Mouse (Mus musculus) heart, adult 8-10 months (tissue): Measurements from ENCODE around the gene Lmo3. TPM values are rescaled to one million over a fixed set of nuclear protein-coding genes. Genes with fewer than 3 reads are reported as not detected.

Source experiments
- DNase-seq: peaks from one replicate; pipeline ENCODE4 v3.0.0; 2022; ENCODE audit warnings: low spot score
- total RNA-seq, 4 experiments: library from RNA; stranded (reverse); gene quantifications; 2 replicates each; pipeline ENCODE4 v1.2.4; 2022

Gene Lmo3
- under 1 TPM in 3 of 4 experiments, not detected in 1; 0.08 to 0.28 (median 0.19) TPM for total RNA-seq

DNA sequence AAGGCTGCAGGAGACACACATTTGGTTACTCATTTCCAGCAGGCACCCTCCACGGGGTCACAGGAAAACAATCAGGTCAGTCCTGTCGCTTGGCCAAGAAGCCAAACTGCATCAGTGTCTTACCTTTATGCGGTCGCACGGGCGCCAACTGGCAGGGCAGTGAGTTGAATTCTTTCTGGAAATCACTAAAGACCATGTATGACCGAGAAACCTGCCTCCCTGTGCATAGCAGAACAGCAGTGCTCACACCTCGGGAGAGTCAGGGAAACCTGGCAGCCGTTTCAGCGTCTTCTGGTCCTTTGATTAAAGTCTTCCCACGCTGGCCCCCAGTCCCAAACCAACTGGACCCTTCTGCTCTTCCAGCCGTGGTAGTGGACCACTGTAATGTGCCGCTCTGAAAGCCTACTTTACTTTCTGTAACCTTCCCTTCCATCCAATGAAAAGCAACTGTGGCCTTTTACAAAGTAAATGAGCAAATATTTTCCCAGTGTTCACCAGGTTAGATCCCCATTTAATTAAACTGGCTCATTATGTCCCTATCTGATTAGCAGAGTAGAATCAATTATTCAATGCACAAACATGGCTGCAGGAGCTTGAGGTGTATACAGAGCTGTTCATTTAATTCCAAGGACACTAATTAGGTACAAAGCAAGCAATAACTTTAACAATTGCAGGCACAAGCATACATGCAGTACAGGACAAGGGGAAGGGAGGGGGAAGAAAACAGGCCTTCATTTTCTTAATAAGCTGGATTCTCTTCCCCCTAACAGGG is at the start of gene Lmo3:
Gene Lmo3 (minus strand): TSS at position 235 of the 772 bp plus-strand sequence.
- DNase-seq = no peak

DNA sequence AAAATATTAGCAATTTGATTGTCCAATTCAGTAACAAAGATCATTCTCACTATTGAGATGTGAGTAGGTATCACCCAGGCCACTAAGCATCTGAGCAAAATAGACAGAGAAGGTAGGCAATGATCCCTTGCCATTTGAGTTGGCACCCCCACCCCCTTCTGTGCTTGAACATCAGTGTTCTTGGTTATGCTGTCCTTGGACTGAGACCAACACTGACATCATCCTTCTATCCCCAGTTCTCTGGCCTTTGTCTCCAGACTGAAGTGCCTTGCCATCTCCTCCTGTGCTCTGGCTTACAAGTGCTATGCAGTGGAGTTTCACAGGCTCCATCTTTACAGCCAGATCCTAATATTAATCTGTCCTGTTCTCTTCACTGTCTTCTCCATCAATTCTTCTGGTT is 39.0 kb upstream of the Lmo3 start:
- no peak for DNase-seq

DNA sequence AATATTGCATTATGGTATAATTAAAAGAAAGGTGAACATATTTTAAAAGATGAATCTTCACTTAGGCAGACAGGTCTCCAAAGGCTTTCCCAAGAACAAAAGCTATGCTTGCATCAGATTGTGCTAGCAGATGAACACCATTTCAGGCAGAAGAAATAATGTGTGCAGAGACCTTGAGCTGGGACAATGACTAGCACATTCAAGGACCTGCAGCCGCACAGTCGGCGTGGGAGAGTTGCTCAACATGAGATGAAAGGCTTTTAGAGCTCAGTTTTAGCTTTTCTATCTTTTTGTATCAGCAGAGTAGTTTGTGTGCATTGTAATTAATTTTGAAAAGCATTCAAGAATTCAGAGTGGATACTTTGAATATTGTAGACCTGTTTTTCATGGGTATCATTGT is 36.6 kb upstream of the Lmo3 start:
- no peak for DNase-seq

DNA sequence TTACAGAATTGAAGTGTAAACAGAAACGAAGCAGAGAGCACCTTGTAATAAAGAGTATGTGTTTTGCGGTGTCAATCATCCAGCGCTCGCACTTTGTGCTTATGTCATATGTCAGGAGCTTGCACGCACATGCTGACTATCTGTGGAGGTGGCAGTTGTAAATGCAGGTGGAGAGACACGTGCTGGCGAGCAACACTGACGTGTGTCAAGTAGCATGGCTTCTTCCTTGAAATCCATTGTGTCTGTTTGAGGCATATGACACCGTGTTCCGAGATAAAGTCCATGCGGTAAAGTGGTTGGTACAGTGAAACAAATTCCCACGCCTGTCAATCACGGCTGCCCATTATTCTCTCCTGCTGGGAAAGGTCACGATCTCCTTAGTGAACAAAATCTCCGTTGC is 15.2 kb upstream of the Lmo3 start:
- no peak for DNase-seq

DNA sequence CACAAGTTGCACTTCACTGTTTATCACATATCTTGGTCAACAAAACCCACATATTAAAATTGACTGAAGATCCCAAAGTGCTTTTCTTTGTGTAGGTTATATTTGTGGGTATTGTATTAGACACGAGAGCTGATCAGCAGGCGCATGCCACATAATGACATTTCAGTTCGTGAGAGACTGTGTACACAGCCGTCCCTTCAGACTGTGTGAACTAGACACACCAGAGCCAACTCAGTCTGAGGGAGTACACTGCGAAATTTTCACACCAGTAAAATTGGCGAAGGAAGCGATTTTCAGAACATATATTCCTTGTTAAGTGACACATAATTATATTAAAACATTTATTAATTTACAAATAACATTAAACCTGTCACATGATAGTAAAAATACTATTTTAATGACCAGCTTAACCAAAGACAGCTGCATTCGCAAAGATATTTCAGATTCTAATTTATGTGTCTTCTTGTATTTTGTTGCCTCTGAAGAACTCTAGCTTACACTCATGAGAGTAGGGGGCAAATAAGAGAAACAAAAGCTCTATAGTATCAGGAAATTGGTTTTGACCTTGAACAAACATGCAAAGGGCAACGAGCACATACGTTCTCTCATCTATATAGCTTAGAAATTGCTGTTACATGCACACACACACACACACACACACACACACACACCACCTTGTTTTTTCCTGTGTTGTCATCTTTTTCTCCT is 14.4 kb upstream of the Lmo3 start:
- no peak for DNase-seq

DNA sequence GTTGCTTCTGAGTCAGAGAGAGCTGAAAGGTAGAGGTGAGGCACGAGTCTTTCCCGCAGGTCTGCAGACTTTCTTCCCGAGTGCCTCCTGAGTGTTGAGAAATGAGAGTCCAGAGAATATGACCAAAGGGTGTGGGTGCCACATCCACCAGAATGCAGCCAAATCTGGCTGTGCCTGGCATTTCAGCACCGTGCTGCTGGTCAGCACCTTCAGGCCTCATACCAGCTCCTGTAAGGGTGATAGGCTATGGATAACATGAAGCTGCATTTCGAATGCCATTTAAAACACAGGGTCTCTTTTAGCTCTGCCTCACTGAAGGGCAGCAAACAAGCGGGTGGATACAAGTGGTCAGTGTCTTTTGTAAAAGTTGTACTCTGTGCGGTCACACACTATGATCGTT is 1.5 kb upstream of the Lmo3 start:
- DNase-seq = no peak

DNA sequence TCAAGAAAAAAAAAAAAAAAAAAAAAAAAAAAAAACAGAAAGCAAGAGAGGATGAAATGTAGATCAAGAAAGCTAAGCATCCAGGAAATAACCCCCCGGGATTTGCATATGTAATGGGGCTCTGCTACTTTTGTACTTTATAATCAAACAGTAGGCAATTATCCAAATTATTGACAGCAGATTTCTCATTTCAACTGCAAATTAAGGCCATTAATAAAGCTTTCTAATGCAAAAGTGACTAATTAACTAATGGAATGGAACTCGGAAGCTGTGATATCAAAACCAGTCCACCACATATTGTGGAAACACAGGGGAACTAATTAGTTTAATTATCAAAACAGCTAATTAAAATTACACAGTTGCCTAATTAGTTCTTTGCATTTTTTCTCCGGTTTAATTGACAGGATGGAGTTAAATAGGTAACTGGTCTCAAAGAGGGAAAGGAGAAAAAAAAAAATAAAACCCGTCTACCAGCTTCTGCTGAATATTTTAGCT is 785 bp upstream of the Lmo3 start:
- no peak for DNase-seq

DNA sequence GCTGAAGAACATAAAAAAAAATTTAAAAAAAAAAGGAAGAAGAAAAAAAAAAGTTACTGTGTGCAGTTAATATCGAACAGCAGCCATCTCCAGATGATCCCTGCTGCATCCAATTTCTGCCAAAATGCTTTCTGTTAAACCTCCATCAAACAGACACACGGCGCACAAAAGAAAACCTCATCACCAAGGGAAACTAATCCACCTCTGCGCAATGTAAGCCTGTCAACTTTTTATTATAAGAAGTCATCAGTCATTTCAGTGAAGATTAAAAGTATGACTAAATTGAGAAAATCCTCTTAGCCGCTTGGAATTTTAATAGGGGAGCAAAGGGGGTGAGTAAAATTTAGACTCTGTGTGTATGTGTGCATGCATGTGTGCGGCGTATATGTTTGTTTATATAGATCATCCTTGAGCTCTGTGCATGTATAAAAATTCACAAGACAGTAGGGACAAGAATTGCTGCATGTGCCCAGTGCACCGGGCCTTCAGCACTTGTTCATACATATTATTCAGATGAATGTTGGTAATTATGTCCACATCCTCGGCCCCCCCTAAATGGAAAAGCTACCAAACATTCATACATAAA is 1.2 kb downstream of the Lmo3 start:
- DNase-seq = no peak

DNA sequence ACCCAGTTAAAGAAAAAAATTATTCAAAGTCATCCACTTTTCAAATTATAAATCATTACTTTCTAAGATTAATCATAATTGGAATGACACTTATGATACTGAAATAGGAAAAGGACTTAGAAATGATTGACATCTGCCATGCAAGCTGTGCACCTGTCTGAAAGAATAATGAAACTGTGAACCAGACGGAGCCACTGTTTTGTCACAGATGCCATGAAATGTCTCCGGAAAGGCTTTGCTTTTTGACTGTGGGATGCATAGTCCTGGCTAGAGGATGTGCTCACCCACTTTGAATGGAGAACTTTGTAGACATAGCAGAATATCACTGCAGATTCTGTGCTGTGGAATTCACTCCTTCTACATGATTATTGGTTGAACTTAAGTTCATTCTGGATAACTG is 18.4 kb downstream of the Lmo3 start:
- DNase-seq = no peak

DNA sequence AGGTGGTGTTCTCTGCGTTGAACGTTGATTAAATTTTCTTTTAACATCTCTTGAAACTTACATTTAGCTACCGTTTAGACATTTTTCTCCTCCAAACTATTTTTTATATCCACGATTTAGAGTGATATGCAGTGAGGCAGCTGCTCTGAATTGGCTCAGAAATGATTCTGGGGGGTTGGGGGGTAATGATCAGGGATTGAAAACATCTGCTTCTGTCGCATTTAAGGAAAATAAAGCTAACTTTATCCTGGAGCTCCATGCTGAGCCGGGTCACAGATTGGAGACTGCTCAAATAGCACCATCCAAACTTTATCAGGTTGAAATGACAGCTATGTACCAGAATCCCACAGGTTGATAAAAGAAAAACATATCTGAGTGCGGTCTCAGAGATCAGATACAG is 29.6 kb downstream of the Lmo3 start:
- no peak for DNase-seq

DNA sequence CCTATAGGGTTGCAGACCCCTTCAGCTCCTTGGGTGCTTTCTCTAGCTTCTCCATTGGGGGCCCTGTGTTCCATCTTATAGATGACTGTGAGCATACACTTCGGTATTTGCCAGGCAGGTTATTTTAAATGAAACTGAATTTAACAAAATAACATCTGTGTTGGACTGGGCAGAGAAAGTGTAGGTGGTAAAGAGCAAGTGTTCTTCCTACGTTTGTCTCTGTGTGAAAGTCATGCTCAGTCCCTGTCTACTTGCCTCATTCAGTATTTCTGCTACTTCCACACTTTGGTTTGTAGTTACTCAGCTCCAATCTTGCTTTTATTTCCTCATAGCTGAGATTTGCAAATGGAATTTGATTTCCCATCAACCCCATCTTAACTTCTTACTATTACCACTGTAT is 46.9 kb downstream of the Lmo3 start:
- DNase-seq = no peak

DNA sequence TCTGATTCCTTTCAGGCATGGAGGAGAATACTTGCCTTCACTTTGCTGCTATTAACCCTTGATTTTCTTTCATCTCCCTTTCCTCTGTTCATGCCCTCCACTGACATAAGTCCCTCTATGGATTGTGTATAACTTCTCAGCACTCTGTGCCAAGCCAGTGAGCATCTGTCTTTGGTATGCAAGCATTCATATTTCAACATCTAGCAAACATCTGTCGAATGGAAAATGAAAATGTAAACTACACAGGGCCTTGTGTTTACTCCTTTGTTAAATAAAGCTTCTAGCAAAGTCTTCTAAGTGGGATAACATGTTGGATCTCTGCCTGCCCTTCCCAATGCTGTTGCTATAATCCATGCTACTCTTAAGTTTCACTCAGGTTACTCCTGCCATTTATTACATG is 75.1 kb downstream of the Lmo3 start:
- DNase-seq = no peak

DNA sequence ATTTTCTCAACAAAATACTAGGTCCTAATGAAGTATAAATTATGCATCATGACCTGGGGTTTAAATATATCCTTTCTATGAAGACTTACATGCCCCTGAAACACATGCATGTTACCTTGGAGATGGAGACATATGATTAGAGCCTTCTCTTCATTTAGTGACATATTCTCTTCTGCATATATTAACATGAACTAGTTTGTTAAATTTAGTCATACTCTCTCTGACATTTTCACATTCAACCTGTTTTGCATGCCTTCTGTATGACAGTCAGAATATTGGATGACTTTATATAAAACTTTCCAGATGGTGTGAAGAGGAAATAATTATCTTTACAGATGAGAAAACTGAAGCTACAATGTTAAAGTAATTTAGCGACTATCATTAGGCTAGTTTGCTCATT is 77.8 kb downstream of the Lmo3 start:
- no peak for DNase-seq

DNA sequence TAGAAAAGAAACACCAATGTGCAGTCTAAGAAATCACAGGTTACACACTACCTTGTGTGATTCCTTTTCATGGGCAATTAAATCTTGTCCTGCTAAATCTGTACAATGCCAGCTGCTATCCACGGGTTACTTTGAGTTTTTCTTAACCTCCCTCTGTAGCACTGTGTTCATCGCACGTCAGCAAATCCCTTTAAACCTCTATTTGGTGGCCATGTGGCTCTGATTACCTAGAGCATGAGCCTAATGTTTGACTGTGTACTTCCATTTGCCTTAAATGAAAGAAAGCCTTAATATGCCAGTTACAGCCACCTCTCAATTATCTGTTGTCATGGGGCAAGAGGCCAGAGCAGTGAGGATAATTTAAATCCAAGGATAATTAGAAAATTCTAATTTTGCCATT is 98.9 kb downstream of the Lmo3 start:
- DNase-seq = no peak

DNA sequence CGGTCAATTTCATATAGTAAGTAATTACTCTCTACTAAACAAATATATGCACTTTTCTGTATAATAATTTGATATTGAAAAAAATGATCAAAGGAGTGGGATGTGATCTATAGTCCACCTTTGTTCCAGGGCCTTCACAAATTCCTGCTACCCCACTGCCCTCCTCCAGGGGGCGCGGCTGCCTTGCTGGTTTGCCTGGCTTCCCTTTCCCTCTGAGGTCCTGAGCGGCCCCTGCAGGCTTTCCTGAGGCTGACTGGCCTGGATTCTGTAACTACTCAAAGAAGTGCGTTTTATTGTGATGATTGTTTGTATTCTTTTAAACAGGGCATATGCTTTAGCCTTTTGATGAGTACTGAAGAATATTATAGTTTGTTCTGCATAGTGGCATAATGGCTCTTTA is 104.2 kb downstream of the Lmo3 start:
- peak; percentile 24 for DNase-seq

DNA sequence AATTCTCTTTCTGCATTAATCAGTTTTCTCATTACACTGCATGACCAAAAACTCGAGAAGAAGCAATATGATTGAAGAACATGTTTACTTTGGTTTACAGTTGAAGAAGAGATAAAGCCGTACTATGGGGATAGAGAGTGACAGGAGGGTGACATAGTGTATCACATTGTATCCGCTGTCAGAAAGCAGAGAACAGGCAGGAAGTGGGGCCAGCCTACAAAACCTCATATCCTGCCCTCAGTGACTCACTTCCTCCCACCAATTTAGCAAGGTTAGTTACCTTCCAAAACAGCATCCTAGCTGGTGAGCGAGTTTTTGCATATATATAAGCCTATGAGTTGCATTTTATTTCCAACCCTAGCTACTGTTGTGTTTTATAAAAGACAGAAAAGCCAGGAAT is 112.6 kb downstream of the Lmo3 start:
- DNase-seq = no peak

DNA sequence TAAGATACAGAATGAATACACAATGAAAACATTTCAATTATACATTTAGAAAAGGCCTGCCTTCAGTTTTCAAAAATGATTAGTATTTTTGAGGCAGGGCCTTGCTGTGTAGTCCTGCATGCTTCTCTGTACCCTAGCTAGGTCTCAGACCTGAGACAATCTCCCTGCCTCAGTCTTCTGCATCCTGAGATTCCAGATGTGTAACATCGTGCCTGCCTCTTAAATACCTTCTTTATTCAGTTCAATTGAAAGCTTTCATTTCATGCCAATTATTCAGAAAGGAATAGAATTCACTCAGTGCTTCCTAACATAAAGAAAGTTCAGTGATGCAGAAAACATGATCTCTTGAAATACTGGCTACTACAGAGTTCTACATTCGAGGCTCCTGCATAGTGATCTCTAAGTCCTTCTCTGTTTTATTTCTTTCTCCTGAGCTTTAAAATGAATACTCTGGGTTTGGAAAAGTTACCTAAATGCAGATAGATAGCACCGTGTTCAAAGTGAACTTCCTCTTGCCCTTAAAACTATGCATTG is 137.2 kb downstream of the Lmo3 start:
- DNase-seq = no peak

DNA sequence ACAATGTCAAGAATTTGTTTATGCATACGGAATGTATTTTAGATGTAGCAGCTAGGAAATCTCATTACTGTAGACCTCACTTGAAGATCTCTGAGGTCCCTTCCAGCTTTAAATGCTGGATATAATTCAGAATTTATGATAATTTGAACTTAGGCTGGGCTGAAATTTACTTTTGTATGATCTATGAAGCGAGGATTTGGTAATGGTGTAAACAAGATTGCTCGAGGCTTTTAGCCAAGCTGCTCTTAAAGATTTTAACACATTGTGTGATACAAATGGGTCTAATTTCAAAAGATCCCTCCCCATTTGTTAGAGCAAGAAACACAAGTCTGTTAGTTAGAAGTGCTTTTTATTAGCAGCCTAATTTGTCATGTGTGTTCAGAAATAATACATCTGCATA is 144.4 kb downstream of the Lmo3 start:
- DNase-seq = no peak

DNA sequence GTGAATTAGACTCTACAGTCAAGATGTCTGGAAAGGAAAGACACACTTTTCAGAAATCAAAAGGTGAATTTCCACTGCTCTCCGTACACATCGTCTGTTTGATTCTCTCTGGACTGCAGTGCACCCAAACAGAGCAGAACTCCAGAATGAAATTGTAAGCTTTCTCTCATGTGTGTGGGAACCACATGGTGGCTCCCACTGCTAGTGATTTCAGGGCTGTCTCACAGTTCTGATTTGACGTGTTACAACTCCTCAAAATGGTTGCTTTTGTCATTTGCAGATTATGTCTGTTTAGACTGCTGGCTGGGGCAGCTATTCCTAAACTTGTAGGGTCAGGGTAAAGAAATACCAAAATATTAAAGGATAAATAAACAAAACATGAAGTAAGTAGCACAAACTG is 145.0 kb downstream of the Lmo3 start:
- no peak for DNase-seq

DNA sequence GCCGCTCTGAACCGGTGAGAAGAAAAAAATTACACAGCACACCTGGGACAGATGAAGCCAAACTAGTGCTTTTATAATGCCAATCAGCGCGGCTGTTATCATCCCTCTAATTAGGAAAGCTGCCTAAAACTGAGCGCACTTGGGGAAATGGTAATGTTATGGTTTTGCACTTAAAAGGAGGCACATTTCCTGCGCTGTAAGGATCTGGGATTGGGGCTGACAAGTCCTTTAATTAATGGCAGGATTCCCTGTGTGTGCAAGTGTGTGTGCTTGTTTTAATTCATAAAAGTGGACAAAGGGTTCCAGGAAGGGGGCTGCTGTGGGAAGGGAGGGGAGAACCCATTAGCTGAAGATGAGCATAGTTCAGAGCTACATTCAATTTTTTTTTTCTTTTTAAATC is 154.4 kb downstream of the Lmo3 start:
- no peak for DNase-seq

DNA sequence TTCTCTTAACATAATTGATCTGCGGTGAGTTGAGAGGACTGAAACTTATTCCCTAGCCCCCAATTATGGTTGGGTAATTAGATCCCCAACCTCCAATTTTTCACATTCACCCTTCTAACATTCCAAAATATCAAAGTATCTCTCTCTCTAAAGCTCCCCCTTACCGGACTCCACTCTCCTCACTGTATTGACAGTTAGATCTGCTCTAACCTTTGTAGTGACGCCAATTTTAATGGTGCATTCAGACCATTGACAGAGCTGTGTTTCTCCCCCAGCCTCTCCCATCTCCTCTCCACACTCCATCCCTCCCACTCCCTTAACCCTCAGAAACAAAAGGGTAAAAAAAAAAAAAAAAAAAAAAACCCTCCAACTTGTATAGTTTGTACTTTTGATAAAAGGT is 154.9 kb downstream of the Lmo3 start:
- DNase-seq = no peak

DNA sequence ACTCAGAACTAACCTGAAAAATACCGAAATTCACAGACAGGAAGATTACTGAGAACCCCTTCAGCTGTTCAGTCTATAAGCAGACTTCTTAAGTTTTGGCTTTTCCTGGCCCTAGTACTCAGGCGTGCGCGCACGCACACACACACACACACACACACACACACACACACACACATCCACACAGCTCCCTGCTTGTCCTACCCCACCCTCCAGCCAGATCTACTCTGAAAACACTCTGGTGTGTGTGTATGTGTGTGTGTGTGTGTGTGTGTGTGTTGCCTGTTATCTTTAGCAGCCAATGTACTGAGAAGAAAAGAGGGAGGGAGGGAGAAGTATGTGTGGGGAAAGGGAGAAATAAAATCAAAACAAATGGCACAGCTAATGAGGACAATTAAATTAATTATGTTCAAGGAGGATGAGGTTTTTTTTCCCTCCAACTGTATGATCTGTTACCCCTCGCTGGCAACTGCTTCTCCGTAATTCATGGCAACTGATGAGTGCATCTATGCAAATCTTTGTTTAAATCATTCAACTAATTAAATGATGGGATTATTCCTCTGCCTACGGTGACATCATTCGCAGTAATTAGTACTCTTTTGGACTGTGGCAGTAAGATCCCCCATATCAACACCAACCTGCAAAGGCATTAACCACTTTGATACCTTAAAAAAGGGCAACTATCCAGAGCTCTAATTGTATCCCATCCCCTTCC is 157.1 kb downstream of the Lmo3 start:
- DNase-seq = no peak
